Mouse (Mus musculus): Measurements from ENCODE around the gene Gm14325.
"Not testable (repeated sequence)": the region's sequence is repeated elsewhere in the genome, so short reads cannot be mapped to it uniquely, and the experiment has no call there.

Gm14325 gene

DNA sequence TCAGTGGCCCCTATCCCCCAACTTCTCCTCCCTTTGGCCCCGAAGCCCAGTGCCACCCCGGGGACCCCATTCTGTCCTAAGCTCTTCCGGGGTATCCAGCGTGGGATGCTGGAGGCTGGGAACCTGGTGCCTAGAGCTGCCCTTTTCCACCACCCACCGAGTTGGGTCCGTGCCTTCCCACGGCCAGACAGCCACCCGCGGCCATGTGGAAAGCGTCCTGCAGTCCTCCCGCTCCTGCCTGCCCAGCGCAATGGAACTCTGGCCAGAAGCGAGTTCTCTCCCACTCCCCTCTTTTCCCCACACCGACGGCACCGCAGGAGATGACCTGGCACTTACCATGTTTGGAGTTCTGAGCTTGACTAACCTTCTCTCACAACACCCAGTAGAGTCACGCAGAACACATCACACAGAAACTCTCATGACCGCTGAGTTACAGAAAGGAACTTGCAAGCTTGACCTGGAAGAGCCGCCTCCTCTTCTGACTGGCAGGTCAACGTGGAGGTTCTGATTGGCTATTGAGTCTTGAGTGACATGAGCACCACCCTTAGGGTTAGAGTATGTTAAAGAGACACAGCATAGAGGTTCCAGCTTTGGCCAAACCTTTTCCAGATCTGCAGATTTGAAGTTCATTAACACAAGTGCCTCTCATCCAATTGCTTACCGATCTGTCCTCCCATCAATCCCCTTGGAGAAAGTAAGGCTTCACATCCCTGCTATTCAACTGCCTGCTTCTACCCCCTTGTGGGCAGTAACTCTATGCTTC is at the start of gene Gm14325:
Gene Gm14325, minus strand, starts transcription at position 436 of the 763 bp plus-strand sequence.
- CTCF ChIA-PET, result not testable (repeated sequence)

DNA sequence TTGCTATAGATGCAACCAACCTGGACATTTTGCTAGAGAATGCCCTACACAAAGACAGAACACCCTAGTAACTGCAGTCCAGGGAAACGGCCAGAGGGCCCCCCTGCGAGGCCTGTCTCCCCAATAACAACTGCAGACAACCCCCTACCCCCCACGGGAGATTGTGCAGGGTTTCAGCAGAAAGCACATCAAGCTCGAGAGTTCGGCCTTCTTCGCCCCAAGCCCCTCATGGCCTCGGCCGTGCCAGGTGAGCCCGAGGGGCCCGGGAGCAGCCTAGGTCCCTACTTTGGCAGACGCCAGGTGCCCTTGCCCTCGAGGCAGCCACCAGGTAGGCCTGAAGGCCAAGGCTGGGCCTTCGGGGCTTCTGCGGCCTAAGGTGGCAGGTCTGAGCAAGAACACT is 47.6 kb upstream of the Gm14325 start:
- CTCF ChIA-PET, result not testable (repeated sequence)

DNA sequence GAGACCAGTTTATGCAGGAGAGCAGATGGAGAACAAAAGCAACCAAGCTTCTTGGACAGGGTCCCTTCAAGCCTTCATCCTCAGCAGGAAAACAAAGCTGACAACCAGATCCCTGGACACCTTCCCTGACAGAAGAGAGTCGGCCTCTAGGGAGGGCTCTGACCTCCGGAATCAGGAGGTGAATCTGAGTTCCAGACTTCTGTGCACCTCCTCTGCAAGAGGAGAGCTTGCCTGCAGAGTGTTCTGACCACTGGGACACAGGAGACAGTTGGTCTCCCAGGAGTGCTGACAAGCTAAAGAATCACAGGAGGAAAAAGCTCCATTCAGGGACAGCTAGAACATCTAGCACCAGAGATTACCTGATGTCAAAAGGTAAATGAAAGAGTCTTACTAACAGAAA is 22.1 kb upstream of the Gm14325 start:
- CTCF ChIA-PET, result not testable (repeated sequence)

DNA sequence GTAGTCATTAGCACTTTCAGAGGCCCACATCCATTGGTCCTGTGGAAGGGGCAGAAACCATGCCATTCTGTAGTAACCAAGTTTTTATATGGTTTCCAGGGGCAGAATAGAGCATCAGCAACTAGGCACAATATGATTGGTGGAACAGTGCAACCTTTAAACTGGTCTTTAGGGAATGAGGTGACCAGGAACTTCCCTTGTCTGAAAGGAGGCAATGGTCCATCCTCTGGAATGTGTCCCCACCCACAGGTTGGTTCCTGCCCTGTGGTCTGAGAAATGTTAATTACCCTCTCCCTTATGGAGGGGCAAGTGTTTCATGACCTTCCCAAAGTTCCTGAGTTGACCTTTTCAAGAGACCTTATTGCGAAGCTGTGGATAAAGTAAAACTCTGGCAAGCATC is 3.5 kb upstream of the Gm14325 start:
- CTCF ChIA-PET, result not testable (repeated sequence)

DNA sequence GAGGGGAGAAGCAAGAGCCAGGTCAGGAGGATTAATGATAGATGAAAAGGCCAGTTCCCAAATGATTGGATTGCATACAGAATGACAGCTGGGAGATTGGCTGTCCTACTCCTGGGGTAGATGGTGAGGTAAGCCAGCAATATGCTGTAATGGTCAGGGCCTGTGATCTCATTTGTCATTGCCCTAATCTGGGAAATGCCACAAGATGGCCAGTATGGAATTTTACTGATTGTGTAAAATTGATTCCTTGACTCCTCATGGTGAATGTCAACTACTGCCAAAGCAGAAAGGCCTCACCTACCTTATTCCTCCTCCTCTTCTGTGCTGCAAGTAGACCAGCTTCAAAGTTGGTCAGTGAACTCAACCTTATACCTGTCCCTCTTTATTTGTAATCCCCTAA is 3.4 kb downstream of the Gm14325 start:
- CTCF ChIA-PET, result not testable (repeated sequence)

DNA sequence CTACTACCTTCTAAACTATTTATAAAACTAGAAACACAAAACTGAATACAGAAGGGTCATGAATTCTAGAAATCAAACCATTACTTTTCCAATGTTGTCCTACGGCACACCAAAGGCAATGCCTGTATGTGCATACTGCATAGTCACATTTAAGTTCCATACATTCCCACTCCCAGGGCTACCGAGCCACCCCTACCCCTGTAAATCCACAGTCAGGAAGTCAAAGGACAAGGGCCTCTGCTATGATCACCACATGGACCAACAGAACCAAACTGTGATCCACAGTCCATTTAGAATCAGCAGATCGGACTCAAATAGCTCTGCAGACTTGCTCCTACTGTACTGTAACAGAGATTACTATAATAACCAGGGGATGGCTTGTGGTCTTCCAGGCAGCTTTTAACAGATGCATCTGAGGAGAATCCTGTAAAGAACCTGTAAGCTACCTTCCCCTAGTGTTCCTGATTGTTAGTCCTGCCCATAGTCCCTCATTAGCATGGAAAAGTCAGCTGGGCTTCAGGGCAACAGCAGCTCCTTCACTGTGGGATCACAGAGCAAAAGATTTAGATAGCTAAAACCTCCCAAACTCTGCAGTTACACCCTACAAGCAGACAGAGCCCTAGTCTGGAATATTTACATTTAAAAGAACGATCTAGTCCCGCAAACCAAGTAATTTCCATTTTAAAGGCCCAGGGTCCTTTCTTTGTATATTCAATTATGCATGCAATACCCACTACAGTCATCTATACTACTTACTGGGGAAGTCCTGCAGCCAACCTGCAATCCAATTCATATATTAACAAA is 4.2 kb downstream of the Gm14325 start:
- CTCF ChIA-PET, result not testable (repeated sequence)

DNA sequence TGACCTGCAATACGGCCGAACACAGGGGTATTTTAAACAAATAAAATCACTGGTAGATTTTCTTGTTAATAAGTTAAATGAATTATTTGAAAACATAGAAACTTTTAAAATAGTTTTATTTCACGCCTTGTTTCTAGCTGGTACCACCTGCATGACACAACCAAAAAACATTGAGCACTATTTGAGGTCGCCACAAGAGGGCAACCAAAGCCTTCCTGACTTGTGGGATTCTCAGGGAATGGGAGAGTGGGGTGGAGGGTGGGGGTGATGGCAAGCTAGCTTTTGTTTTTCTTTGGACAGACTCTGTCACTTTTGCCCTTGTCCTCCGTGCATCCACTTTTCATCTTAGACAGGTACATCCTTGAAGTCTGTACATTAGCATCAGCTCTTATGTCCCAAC is 18.2 kb downstream of the Gm14325 start:
- CTCF ChIA-PET, result not testable (repeated sequence)

DNA sequence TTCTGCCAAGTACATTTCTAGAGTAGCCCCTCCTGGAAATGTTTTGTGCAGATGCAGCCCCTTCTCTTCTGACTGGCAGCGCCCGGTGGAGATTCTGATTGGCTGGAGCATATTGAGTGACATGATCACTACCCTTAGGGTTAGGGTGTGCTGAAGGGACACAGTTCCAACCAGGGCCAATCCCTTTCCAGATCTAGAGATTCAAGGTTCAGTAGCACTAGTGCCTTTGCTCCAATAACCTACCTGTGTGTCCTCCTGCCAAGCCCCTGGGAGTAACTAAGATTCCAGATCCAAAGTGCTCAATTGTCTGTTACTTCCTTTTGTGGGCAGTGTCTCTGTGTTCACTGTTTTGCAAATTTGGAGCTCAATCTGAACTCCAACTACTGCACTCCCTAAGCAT is 34.0 kb downstream of the Gm14325 start:
- CTCF ChIA-PET, result not testable (repeated sequence)

DNA sequence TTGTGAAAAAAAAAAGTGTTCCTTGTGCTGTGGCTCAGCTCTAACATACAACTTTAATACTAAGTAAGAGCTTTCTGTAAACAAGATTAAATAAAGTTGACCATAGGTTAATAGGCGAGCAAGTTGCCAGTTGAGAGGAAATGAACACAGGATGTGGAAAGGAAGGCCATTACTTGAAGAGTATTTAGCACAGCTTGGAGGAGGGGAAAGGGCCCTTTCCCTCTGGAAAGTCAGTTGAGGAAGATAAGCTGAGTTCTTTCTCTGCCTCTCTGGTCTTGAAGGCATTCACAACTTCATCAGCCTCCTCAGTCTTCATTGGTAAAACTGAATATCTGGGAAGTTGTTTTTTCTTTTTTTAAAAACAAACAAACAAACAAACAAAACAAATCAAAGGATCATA is 52.8 kb downstream of the Gm14325 start:
- CTCF ChIA-PET, result not testable (repeated sequence)
